Mouse (Mus musculus) gastrocnemius, postnatal 10 days (tissue): ENCODE results near the gene A730061H03Rik. TPM values are rescaled to one million over a fixed set of nuclear protein-coding genes. Genes with fewer than 3 reads are reported as not detected.

ENCODE experiments used
- DNase-seq: peaks from one replicate; pipeline ENCODE4 v3.0.0; 2021; ENCODE audit warnings: mixed read lengths
- total RNA-seq, 2 experiments: library from RNA; stranded (reverse); gene quantifications; 2 replicates each; pipeline ENCODE4 v1.2.3; 2021

The A730061H03Rik gene
- total RNA-seq, 2 experiments from 2014 or later: not detected

GRCm38 (mm10) chr14:55551347-55551746 is 8.9 kb downstream of the A730061H03Rik start:
- DNase-seq: no peak

DNA sequence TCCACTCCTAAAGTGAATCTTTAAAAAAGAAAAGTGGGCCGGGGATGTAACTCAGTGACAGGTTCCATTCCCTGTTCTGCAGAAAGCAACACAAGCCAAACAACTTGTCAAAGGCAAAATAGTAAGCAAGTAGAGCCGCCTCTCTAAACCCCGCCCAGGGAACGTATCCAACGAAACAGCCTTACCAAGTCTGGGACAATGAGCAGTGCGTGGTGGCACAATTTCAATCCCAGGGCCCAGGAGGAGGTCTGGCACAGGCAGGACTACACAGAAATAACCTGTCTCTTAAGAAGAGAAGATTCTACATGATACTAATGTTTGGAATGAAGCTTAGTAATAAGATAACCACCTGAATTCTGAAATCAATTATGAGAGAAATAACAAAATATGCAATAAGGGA is 10.0 kb downstream of the A730061H03Rik start:
- no peak for DNase-seq

DNA sequence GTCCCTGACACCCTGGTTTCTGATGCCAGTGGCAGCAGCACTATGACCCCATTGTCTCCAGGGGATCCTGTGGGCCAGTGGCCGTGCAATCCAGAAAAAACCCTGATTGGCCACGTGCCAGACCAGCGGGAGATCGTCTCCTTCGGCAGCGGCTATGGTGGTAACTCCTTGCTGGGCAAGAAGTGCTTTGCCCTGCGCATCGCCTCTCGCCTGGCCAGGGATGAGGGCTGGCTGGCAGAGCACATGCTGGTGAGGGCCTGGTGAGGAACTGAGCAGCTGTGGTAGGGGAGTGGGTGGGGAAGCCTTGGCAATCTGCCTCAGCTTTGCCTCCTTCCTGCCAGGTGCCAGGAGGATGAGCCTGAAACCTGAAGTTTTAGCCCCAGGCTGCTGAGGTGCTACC is 15.9 kb downstream of the A730061H03Rik start:
- peak; percentile 31 for DNase-seq

- DNase-seq: no peak
These were observed 17.9 kb downstream of the A730061H03Rik start for GRCm38 (mm10) chr14:55542268-55542667.

DNA sequence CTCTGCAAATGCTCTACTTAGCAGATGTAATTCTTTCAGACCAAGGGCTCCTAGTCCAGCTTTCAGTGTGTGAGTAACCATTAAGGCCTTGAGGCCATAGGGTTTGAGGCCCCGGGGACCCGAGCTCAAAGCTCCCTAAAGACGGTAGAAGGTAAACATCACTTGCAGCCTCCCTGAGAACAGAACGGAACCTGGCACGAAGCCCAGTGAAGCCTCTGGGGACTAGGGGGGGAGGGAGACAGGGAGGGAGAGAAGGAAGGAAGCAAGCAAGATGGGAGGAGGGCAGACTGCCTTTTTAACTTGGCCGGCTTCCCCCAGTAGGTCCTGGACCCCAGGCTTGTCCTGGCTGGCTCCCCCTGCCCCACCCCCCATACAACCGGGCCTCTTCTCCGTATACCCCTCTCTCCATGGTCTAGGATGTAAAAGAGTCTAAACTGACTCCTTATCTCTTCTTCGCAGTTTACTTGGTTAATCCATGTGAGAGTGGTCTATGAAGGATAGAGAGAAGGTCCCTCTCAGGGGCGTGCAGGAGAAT is 19.4 kb downstream of the A730061H03Rik start:
- peak; percentile 87 for DNase-seq

DNA sequence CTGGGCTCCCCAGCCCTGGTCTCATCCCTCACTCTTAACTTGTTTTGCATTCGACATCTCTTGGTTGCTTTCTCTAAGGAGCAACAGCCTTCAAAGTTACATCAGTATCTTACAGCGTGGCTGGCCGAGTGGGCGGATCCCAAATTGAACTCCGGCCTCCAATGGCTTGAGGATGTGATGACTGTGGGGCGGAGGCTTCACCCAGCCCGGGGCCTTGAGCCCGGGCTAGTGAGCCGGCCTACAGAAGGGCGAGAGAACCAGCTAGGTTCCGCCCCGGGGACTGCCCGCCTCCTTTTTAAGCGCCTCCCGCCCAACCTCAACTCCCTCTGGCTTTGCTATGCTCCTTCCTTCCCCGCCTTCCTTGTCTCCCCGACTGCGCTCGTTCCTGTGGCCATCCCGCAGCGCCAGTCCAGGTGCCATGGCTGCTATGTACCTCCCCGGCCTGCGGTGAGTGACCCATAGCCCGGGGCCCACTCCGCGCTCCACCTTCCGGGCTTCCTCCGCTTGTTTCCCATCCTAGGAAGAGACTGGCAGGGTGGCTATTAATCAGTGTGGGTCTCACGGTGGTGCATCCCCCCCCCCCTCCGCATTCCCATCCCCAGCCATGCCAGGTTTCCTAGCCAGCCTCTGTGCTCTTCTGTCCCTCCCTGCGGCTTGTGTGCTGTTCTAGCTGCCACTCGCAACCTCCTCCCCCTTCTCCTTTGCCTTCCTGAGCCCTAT is 20.0 kb downstream of the A730061H03Rik start, which contains the start of gene Pck2:
TSS of gene Pck2 (plus strand) at position 200 of the 720 bp plus-strand sequence.
- DNase-seq: peak; percentile 78

- peak; percentile 49 for DNase-seq
These were observed 24.0 kb downstream of the A730061H03Rik start for GRCm38 (mm10) chr14:55536116-55536745.

DNA sequence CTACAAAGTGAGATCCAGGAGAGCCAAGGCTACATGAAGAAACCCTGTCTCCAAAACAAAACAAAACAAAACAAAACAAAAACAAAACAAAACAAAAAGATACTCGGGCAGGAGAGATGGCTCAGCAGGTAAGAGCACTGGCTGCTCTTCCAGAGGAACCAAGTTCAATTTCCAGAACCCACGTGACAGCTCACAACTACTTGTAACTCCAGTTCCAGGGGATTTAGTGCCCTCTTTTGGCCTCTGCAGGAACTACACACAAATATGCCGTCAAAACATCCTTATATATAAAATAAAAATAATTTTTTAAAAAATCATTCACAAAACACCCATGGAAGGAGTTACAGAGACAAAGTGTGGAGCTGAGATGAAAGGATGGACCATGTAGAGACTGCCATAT is 32.3 kb downstream of the A730061H03Rik start:
- no peak for DNase-seq

- DNase-seq: no peak
These were observed 33.5 kb downstream of the A730061H03Rik start for GRCm38 (mm10) chr14:55526674-55527073.

- DNase-seq: no peak
These were observed 35.4 kb downstream of the A730061H03Rik start, which contains the start of gene Nrl for GRCm38 (mm10) chr14:55524785-55525184. TSS of gene Nrl (minus strand) at chr14:55524981.

- no peak for DNase-seq
These were observed 36.1 kb downstream of the A730061H03Rik start for GRCm38 (mm10) chr14:55524062-55524461.

GRCm38 (mm10) chr14:55520451-55521361 is 39.5 kb downstream of the A730061H03Rik start:
- DNase-seq: peak; percentile 32

- no peak for DNase-seq
These were observed 40.6 kb downstream of the A730061H03Rik start for GRCm38 (mm10) chr14:55519604-55520003.

DNA sequence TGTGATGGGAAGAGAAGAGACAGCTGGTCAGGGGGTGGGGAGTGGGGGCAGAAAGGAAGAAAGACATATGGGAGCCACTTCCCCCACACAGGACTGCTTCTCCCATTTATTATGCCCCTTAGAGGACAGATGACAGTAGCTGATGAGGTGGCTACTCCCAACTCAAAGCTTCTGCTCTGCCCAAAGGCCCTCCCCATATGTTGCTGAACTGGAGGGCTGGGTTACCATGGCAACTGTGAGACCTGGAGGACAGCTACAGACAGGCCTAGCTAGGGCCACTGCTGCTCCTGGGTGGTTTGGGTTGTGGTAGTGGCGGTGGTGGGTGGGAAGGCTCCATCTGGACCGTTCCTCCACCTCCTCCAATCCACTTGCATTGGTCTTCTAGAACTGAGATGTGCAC is 41.3 kb downstream of the A730061H03Rik start:
- DNase-seq: no peak

- no peak for DNase-seq
These were observed 44.4 kb downstream of the A730061H03Rik start for GRCm38 (mm10) chr14:55515846-55516245.

DNA sequence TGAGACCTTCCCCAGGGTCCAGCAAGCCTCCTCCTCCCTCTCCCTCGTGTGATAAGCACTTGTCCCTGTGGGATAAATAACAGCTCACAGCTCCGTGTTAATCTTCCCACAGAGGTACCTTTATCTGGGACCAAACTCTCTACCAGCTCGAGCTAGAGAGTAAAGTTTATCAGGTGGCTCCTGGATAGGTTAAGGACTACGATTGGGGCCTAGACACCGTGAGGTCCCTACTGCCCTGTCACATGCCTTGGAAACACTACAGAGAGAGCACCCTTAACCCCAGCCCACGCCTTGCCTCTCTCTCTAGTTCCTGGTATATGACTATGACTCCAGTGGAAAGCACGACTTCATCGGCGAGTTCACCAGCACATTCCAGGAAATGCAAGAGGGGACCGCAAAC is 46.3 kb downstream of the A730061H03Rik start:
- DNase-seq: no peak

- no peak for DNase-seq
These were observed 49.2 kb downstream of the A730061H03Rik start for GRCm38 (mm10) chr14:55511037-55511436.

DNA sequence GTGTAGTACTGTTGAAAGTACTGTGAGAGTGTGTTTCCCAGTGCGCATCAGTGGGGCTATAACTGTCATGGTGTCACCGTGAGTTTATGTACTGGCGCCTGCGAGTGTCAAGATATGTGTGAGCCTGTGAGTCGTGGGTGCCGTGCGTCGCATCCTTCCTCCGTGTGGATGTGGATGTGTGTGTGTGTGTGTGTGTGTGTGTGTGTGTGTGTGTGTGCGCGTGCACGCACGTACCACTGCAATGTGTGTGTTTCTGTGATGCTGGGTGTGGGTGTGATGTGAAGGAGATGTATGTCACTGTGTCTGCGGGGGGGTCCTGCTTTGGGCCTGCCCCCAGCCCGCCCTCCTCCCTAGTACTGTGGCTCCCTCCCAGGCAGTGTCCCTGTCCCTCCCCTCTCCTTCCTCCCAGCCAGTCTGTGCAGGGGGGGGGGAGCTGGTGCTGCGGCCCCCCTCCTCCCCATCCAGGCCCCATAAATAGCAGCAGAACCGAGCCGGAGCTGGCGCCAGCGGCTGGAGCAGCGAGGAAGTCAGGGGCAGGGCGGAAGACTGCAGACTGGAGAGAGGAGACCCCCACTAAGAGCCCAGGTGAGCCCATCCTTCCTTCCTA is 50.0 kb downstream of the A730061H03Rik start, which contains the start of gene Cpne6:
TSS of gene Cpne6 (plus strand) at position 321 of the 607 bp plus-strand sequence.
- DNase-seq: no peak
